Mouse (Mus musculus) limb, embryonic 14.5 days (tissue): Measurements from ENCODE around the gene Rfx4. TPM values are rescaled to one million over a fixed set of nuclear protein-coding genes. Genes with fewer than 3 reads are reported as not detected.

Experiments
- ATAC-seq: fragments of 200-750 bp; cut with Nextera tagmentation; 2 replicates; pipeline ENCODE4 v1.8.0; 2017; ENCODE audit warnings: low read depth, moderate number of reproducible peaks, moderate TSS enrichment; ENCODE audit not compliant: low FRiP score
- DNase-seq: peaks from one replicate; pipeline ENCODE4 v3.0.0-alpha.2; 2015; ENCODE audit warnings: low spot score
- H3K27ac ChIP-seq: fragments of 300-500 bp; sonication (generic); replicated peaks from 2 replicates; pipeline ENCODE4 v1.5.1; 2014; ENCODE audit warnings: low read depth, mild to moderate bottlenecking, low read length, moderate library complexity, mixed read lengths
- H3K27me3 ChIP-seq: fragments of 300-500 bp; sonication (generic); 2 replicates; pipeline ENCODE4 v1.6.1; 2014; ENCODE audit warnings: low read length, mixed read lengths; ENCODE audit not compliant: control insufficient read depth, insufficient read depth
- H3K36me3 ChIP-seq: fragments of 300-500 bp; sonication (generic); 2 replicates; pipeline ENCODE4 v1.6.1; 2014; ENCODE audit warnings: mild to moderate bottlenecking, low read length, moderate library complexity, mixed read lengths; ENCODE audit not compliant: control insufficient read depth, insufficient read depth
- H3K4me1 ChIP-seq: fragments of 300-500 bp; sonication (generic); 2 replicates; pipeline ENCODE4 v1.6.1; 2014; ENCODE audit warnings: antibody characterized with exemption, low read length, mixed read lengths; ENCODE audit not compliant: control insufficient read depth, insufficient read depth
- H3K4me2 ChIP-seq: fragments of 300-500 bp; sonication (generic); replicated peaks from 2 replicates; pipeline ENCODE4 v1.6.1; 2014; ENCODE audit warnings: low read depth, mild to moderate bottlenecking, low read length, moderate library complexity; ENCODE audit not compliant: severe bottlenecking
- H3K4me3 ChIP-seq: fragments of 300-500 bp; sonication (generic); replicated peaks from 2 replicates; pipeline ENCODE4 v1.5.1; 2014; ENCODE audit warnings: low read length
- H3K9ac ChIP-seq: fragments of 300-500 bp; sonication (generic); 2 replicates; pipeline ENCODE4 v1.6.1; 2014; ENCODE audit warnings: mild to moderate bottlenecking, low read depth, low read length, moderate library complexity; ENCODE audit not compliant: severe bottlenecking
- H3K9me3 ChIP-seq: fragments of 300-500 bp; sonication (generic); 2 replicates; pipeline ENCODE4 v1.6.1; 2016; ENCODE audit warnings: low read length; ENCODE audit not compliant: control insufficient read depth
- POLR2A ChIP-seq: fragments of 200-500 bp; IDR thresholded peaks from 2 replicates; pipeline ENCODE4 v1.8.0; 2012; ENCODE audit warnings: inconsistent platforms, mild to moderate bottlenecking, moderate library complexity, borderline replicate concordance; ENCODE audit not compliant: insufficient read depth, insufficient read length; ENCODE audit errors: extremely low read depth
- WGBS: fragments of 180-500 bp; shearing (Covaris S2); extraction: QIAGEN DNeasy Blood & Tissue Kit; methylation state at CpG from one replicate; pipeline ENCODE4 v1.1.7; 2014; 5-methylcytosine and 5-hydroxymethylcytosine counted together
- polyA plus RNA-seq, 2 experiments: library from polyadenylated mRNA; depleted of rRNA in 1 of 2; stranded (reverse) in 1 of 2; unstranded in 1 of 2; fragments of >200 nt; fragmentation: Nextera tagmentation in 1 of 2; extraction: Ambion mirVana in 1 of 2; gene quantifications; 2 replicates each; pipeline versions ENCODE4 v1.2.1 to v1.2.3; 2012 to 2014

Gene Rfx4
- polyA plus RNA-seq, 2 experiments = 0.12 to 0.41 TPM

DNA sequence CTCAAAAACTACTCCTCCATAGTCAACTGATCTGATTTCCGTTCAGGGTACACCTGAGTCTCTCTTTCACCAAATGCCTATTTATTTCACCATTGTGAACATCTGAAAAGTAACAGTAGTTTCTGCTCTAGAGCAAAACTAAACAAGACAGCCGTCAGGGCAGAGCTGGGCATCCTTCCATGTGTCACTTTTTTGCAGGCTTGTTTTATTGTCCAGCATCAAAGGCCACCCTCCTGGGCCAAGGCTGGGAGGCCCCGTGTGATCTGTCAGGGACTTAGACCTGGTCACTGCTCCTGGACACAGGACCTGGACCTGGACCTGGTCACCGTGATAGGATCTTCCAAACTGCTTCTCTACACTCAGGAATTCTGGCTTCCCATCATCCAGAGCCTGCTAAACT, 116.1 kb downstream of the Rfx4 start:
- Histone ChIP-seq H3K27me3 (no peaks in the 10 kb centered on the region), H3K9ac (no peak overlapping the region), H3K4me2 (no peak overlapping the region), H3K9me3 (no peaks in the 10 kb centered on the region), H3K4me3 (no peak overlapping the region), H3K36me3 (no peaks in the 10 kb centered on the region), H3K27ac (no peak overlapping the region), H3K4me1 (peaks cover 5% of the 10 kb centered on the region)
- ATAC-seq (no peak), DNase-seq (no peak)
- no peak for TF ChIP-seq POLR2A
- 46% methylated on average over 4 of the region's 4 CpGs for WGBS

DNA sequence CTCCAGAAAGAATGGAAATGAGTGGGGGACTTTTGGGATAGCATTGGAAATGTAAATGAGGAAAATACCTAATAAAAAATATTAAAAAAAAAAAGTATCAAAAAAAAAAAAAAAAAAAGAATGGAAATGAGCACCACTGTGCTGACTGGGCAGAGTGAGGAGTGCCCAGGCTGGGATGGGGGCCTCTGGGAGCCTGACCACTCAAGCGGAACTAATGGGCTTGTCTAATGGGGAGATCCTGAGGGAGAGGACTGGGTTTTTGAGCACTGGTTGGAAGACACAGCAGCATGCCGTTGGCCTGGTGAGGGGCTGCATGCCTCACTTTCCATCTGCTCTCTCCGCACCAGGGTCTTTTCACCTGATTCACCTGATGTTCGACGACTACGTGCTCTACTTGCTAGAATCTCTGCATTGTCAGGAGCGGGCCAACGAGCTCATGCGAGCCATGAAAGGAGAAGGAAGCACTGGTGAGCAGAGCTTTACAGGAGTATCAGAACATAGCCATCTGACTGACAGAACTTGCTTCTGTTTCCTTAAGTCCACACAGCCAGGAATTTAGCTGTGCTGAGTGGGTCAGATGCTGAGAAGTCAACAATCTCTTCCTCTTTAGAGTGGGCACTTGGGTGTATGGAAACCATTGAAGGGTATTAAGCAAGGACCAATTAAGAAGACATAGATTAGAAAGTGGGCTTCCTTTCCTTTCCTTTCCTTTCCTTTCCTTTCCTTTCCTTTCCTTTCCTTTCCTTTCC, 124.1 kb downstream of the Rfx4 start:
- no peak for TF ChIP-seq POLR2A
- no peak for ATAC-seq
- 75% methylated on average over 9 of the region's 9 CpGs for WGBS

DNA sequence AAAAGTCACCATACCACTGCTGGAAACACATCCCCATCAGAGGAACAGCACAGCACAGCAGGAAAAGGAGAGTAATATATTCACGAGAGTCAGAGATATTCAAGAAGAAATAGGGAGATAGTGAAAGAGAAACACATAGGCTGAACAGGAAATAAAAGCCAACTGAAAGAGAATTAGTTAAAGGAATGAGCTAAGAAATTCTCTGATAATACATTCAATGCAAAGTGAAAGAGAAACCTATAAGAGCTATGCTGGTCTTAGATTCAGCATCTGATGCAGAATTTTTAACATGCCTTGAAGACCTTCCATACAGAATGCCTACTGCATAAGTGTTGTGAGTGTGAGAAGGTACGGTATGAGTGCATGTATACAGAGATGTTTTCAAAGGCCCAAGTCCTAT, 126.7 kb downstream of the Rfx4 start:
- DNase-seq (no peak), ATAC-seq (no peak)
- Histone ChIP-seq H3K4me3 (no peak overlapping the region), H3K36me3 (no peaks in the 10 kb centered on the region), H3K9ac (no peak overlapping the region), H3K4me2 (no peak overlapping the region), H3K27ac (no peak overlapping the region), H3K27me3 (no peaks in the 10 kb centered on the region), H3K4me1 (peaks cover 7% of the 10 kb centered on the region), H3K9me3 (no peaks in the 10 kb centered on the region)
- WGBS = 82% methylated on average over 2 of the region's 2 CpGs
- TF ChIP-seq POLR2A = no peak

More for the DNA sequence above, 124.1 kb downstream of the Rfx4 start:
- Histone ChIP-seq H3K4me2 (no peak overlapping the region), H3K27ac (no peak overlapping the region), H3K4me3 (no peak overlapping the region), H3K27me3 (no peaks in the 10 kb centered on the region), H3K4me1 (no peaks in the 10 kb centered on the region), H3K36me3 (no peaks in the 10 kb centered on the region), H3K9ac (no peak overlapping the region), H3K9me3 (no peaks in the 10 kb centered on the region)
- no peak for DNase-seq

DNA sequence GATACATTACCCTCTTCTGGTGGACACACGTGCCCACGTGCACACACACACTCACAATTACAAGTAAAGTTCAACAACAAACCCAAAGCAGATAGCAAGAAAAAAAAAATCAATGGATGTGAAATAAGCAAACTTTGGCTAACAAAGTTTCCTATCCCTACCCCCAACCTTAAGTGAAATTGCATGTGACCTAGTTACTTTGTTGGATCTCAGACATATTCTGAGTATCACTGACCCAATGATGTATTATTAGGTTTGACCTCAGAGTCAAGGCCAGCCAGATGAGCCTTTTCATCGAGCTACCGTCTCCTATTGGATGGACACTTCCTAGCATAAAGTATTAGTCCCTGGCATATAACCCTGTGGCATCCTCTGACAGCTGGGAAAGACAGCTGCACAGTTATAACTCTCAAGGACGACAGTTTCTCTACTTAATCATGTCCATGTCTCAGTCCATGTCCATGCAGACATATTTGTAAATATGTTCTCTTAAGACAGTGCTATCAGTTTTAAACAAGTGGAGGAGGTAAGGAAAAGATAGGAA, 129.6 kb downstream of the Rfx4 start:
- DNase-seq (peak; percentile 44), ATAC-seq (no peak)
- Histone ChIP-seq H3K27ac (no peak overlapping the region), H3K27me3 (no peaks in the 10 kb centered on the region), H3K36me3 (no peaks in the 10 kb centered on the region), H3K9ac (no peak overlapping the region), H3K4me3 (no peak overlapping the region), H3K9me3 (no peaks in the 10 kb centered on the region), H3K4me2 (no peak overlapping the region), H3K4me1 (peaks cover 17% of the 10 kb centered on the region)
- no peak for TF ChIP-seq POLR2A
- 64% methylated on average over 5 of the region's 5 CpGs for WGBS

DNA sequence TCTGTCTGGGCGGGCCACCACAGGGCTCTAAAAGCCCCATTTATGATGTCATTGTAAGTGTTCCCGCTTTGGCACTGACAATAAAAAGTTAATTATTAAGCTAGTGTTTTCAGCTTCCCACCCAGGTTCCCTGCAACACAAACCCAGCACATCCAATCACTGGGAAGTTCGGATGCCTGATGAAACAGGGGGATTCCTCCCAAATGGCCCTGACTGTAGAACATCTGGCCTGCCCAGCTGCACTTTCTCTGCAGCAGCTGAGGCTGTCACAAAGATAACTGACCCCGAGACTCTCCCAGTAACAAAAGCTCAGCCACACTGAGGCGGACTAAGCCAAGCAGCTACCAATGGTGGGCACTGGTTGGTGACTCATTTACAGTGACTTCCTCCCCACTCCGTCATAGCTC, 130.4 kb downstream of the Rfx4 start:
- no peak overlapping the region for H3K4me3 ChIP-seq
- ATAC-seq (peak; percentile 62), DNase-seq (peak; percentile 45)
- peaks cover 17% of the 10 kb centered on the region for H3K4me1 ChIP-seq
- no peak overlapping the region for H3K9ac ChIP-seq
- no peaks in the 10 kb centered on the region for H3K36me3 ChIP-seq
- TF ChIP-seq POLR2A = no peak
- no peaks in the 10 kb centered on the region for H3K9me3 ChIP-seq
- no peak overlapping the region for H3K4me2 ChIP-seq
- 24% methylated on average over 6 of the region's 6 CpGs for WGBS
- H3K27ac ChIP-seq = no peak overlapping the region
- no peaks in the 10 kb centered on the region for H3K27me3 ChIP-seq
